Mouse (Mus musculus): Measurements from ENCODE around the gene Fam171a1.
A peak's percentile ranks its signal among the peaks of the same experiment; 100 is the strongest.

Gene Fam171a1

DNA sequence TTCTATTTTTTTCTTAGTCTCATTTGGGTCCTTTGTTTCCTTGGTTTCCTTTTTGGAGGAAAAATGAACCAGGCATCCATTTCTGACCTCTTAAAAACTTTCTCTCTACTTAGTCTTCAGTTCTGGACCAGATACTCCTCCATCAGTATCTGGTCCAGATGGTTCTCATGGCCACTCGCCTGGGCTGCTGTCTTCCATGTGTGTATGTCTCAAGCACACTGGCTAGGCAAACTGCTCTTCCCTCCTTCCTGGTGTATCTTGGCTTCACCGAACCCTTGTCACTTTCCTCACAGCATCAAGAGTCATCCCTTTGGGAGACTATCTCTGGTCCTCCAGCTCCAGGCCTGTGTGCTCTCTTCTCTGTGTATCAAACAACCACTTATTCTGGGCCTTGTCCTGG is 25.0 kb downstream of the Fam171a1 start:
- DNase-seq, result no peak

GRCm38 (mm10) chr2:3139578-3139977 is 25.6 kb downstream of the Fam171a1 start:
- no peak for DNase-seq

GRCm38 (mm10) chr2:3140585-3140984 is 26.6 kb downstream of the Fam171a1 start:
- DNase-seq, result no peak

DNA sequence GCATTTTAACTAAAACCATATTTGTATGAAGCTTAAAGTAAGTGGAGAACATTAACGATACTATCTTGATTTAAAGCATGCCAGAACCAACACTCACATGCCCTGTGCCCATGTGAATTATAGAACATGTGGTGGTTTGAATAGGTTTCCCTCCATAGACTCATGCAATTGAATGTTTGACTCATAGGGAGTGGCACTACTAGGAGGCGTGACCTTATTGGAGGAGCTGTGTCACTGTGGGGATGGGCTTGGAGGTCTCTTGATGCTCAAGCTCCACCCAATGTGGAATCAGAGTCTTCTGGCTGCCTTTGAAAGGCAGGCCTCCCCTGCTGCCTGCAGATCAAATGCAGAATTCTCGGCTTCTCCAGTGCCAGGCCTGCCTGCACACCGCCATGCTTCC is 27.8 kb downstream of the Fam171a1 start:
- no peak for DNase-seq

GRCm38 (mm10) chr2:3144291-3144690 is 30.3 kb downstream of the Fam171a1 start:
- no peak for DNase-seq

DNA sequence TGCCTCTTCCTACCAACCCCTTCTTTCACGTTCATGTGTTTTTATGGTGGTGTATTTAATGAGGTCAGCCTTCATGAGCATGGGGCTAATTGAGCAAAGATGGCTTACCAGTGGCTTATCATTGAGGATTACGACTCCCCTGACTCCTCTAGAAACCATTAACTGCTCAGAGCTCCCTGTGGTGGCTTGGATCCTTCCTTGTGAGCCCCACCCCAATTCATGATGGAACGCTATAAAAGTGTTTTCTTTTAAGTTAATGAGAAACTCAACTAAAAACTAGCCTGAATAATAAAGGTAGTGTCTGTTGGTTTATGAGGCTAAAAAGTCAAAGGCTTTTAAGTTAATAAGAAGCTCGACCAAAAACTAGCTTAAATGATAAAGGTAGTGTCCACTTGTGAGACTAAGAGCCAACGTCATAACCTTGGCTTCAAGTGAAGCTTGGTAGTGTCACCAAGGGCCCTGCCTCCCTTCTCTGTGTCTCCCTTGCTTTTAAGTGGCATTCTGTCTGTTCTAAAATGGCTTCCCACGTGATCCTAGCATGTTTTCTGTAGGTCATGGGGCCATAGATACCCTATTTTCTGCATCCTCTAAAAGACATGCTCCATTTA is 33.6 kb downstream of the Fam171a1 start:
- no peak for DNase-seq

GRCm38 (mm10) chr2:3148731-3149130 is 34.7 kb downstream of the Fam171a1 start:
- DNase-seq, result no peak

DNA sequence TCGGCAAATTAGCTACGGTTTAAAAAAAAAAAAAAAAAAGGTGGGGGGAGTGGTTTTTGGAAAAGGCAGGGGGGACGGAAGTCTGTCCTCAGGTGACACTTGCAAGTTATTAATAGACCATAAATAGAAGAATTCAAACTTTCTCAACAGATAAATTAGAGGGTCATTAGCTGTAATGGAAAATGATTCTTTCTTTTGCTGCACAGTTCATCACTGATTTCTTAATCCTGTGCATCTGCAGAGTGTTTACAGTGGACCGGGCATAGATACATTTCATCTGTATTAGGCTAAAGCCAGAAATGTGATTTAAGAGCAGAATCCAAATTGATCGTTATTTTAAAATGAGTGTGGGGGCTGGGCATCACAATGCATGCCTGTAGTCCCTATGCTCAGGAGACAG is 36.3 kb downstream of the Fam171a1 start:
- no peak for DNase-seq

DNA sequence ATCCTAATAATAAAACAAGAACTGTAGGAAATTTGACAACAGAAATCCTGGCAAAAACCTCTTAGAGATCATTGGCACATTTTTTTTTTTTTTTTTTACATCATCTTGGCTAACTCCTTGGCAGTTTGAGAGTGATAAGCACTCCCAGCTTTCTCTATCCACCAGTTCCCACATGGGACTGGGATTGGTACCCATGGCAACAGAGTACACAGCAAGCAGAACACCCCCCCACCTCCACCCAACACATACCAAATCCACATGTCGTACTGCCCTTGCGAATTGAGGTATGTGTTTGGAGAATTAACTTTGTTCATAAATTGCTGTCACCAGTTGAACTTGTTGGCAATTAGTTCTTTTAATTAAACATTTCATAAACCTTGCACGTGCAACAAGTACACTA is 37.3 kb downstream of the Fam171a1 start:
- no peak for DNase-seq

DNA sequence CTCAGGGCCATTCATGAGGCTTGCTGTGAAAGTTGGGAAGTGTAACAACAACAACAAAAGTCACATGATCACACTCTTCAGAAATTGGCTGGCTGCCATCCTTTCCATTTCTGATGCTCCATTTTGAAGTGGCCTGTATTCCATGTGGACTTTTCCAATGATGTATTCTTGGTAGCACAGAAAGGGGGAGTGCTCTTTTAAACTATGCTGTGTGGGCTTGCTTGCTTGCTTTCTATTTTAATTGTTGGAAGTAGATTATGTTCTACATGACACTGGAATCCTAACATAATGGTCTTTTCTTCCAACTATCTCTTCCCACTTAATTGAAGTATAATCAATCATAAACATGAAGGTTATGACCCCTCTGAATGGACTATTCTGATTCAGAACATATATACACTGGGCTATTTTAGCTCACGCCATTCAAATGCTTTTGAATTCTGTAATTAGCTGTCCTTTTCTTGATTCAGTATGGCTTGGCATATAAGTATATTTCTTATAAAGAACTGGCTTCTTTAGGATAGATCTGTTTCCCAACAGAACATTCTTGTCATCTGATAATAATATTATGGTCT is 40.2 kb downstream of the Fam171a1 start:
- DNase-seq, result no peak

DNA sequence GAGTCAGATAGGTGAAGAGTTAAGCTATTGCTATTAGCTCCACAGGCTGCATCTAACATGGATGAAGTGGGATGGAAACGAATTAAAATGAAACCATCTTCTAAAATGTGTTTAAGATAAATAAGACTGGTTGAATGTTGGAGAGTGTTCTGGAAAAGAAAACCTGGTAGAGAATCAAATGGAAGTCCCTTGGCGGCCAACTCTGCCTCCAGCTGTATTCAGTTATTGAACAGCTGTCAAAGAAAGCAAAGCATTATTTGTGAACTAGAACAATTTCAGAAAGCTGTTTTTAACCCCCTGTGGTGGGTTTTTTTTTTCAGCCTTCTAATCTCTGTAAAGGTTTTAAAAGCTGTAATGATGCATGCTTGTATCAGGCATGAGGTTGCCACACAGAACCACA is 41.0 kb downstream of the Fam171a1 start:
- DNase-seq, result no peak

DNA sequence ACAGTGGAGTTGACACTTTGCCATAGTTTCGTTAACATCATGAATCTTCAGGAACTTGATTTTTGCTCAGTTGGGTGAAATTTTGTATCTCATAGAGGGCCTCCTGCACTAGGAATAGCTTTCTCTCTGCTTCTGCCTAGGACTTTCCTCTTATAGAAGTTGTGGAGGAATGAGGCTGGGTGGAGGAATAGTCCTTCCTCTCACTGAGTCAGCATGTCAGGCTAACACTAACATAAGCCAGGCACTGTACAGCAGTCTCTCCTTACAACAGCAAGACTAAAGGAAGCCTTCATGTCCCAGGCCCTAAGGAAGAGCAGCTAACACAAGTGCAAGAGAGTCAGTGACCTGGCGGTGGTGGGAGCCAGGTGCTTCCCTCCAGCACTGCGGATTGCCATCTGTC is 43.0 kb downstream of the Fam171a1 start:
- no peak for DNase-seq

DNA sequence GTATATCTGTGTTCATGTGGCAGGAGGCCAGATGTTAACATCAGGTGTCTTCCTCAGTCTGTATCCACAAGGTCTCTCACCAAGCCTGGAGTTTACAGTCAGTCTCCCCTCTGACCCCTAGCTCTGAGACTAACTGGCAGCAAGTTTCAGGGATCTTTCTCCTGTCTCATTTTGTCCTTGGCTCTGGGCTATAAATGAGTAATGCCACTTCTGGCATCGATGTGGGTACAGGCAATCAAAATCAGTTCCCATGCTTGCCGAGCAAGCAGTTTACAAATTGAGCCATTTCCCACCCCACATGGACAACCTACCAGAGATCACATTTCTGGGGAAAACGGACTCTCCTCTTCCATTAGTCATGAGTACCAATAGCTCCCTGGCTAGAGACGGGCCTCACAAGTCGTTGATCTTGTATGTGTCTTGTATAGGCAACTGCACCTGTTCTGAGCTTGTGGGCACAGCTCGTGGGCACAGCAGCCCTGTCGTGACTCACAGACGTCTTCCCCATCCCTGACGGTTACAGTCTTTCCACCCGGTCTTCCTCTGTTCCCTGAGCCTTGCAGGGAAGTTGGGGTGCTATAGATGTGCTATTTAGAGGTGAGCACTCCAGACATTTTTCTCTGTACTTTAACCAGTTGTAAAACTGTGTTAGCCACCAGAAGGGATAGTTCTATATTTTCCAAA is 43.8 kb downstream of the Fam171a1 start:
- DNase-seq, result no peak

DNA sequence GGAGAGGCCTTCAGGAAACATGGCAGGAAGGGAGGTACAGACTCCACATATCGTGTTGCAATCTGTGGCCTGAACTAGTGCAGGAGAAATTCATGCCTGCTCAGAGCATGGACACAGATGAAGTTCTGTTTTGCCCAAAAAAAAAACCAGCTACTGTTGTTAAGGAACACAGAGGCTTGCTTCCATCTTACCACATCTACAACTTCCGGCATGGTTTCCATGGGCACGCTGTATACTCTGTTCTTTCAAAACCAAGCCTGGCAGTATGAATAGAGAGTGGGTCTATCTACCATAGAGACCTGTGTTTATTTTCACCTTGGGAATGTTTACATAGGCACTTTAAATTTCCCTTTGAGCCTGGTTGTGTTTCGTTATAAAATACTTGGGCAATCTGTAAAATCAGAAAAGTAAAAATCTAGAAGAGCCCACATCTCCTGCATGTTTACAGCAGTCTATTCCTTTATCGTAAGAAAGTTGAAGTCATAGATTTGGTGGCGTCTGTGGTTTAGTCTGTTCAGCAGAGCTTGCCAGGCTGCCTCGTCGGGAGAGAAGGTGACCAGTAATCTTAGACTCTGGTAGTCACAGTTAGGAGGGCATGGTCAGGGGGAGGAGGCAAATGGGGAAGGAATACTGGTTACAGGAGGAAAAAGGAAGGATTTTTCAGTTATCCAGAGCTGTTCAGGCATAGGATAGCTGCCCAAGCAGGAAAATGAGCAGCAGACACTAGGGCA is 44.8 kb downstream of the Fam171a1 start:
- DNase-seq, result no peak

GRCm38 (mm10) chr2:3161578-3161977 is 47.6 kb downstream of the Fam171a1 start:
- DNase-seq, result no peak

GRCm38 (mm10) chr2:3163501-3164076 is 49.6 kb downstream of the Fam171a1 start:
- DNase-seq, result no peak

GRCm38 (mm10) chr2:3165037-3165600 is 51.1 kb downstream of the Fam171a1 start:
- DNase-seq, result no peak

DNA sequence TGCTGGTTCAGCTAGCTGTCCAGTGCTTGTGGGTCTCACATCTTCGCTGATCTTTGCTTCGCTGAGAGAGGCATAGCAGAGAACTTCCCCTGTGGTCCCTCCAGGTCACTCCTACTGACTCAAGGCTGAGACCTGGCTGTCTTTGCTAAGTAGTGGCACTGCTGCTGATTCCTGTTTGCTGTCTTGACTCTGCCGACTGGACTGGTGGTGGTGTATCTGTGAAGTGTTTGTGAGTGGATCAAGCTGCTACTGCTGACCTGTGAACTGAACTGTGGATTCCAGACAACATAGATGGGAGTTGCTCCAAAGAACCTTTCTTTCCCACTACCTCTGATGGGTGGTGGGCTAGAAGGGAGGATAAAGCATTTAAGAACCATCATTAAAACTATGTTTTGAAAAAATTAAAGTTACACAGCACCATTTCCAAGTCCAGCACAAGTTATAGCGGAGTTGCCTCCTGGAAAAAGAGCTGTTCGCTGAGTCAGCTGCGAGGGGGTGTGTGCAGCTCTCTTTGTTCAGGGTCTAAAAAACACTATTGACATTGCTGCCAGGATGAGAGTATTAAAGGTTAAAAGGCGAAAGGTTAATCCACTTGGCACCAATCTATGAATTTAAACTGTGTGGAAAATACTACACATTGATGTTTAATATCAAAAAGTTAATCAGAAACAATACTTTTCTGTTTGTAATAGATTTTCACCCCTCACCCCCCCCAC is 52.0 kb downstream of the Fam171a1 start:
- DNase-seq, result no peak

DNA sequence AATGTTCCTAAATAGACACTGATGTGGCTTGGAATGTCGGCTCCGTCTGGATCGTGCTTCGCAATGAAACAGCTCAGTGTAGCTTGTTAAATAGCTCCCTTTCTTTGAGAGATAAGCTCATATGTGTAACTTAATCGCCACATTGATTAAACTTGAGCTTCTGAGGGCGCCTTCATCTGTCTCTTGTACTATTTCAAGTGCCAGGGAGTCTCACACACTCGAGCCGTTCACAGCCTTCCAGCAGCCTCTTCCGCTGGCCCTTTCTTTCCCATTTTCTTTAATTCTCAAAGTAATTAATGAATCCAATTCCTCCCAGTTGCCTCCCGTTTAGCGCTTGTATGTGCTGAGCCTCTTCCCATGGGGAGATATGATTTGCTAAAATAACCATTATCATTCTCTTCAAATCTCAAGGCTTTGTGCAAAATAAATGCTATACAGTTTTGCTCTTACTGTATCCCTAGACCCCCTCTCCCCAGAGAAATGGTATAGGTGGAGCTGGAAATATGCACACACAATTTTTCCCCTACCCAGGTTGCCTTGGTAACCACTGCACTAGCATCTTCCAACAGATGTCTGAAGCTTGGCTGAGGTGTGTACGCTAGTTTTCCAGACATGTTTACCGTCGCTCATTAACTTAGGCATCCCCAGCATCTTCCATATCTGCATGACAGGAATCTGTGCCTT is 54.8 kb downstream of the Fam171a1 start:
- DNase-seq, result no peak

GRCm38 (mm10) chr2:3169403-3169747 is 55.4 kb downstream of the Fam171a1 start:
- no peak for DNase-seq

DNA sequence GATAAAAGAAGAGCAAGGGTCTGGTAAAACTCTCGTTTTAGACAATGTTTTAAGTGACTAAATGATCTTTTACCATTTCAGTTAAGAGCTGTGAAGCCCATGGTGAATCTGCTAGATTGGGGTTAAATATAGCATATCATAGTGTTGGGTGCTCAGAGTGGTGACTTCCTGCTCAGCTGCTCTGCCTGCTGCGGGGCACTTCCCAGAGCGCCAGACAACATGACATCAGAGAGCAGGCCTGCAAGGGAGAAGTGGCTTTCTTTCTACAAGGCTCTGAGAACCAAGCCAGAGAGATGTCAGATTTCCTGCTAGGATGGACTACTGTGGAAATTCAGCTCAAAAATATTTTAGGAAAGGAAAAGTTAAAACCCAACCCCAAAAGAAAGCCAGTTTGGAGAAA is 57.8 kb downstream of the Fam171a1 start:
- DNase-seq, result no peak

- DNase-seq, result peak; percentile 77
Measured at GRCm38 (mm10) chr2:3172656-3173055, 58.6 kb downstream of the Fam171a1 start.

Measured in right cerebral cortex, postnatal 25 days (tissue).